Mouse (Mus musculus): ENCODE results near the gene Gpr183.
A peak's percentile ranks its signal among the peaks of the same experiment; 100 is the strongest.

Gpr183 gene

GRCm38 (mm10) chr14:121964990-121965389, at the start of gene Gpr183:
Gene Gpr183 (minus strand): TSS chr14:121965195.
- DNase-seq = peak; percentile 42

GRCm38 (mm10) chr14:122013417-122013951, 48.5 kb upstream of the Gpr183 start:
- DNase-seq = peak; percentile 60

GRCm38 (mm10) chr14:122012814-122013213, 47.8 kb upstream of the Gpr183 start:
- peak; percentile 47 for DNase-seq

- DNase-seq = no peak
These were observed 47.2 kb upstream of the Gpr183 start for GRCm38 (mm10) chr14:122012193-122012592.

GRCm38 (mm10) chr14:122011768-122012167, 46.8 kb upstream of the Gpr183 start:
- DNase-seq = no peak

- no peak for DNase-seq
These were observed 45.3 kb upstream of the Gpr183 start for GRCm38 (mm10) chr14:122010301-122010700.

- DNase-seq = peak; percentile 79
These were observed 44.5 kb upstream of the Gpr183 start for GRCm38 (mm10) chr14:122009502-122009901.

- no peak for DNase-seq
These were observed 43.3 kb upstream of the Gpr183 start for GRCm38 (mm10) chr14:122008261-122008660.

GRCm38 (mm10) chr14:122003812-122004211, 38.8 kb upstream of the Gpr183 start:
- no peak for DNase-seq

- no peak for DNase-seq
These were observed 37.2 kb upstream of the Gpr183 start for GRCm38 (mm10) chr14:122002224-122002623.

- DNase-seq = no peak
These were observed 35.5 kb upstream of the Gpr183 start for GRCm38 (mm10) chr14:122000346-122001105.

GRCm38 (mm10) chr14:121999455-121999854, 34.5 kb upstream of the Gpr183 start:
- DNase-seq = no peak

- no peak for DNase-seq
These were observed 31.8 kb upstream of the Gpr183 start for GRCm38 (mm10) chr14:121996786-121997185.

- DNase-seq = no peak
These were observed 30.5 kb upstream of the Gpr183 start for GRCm38 (mm10) chr14:121995557-121995870.

- DNase-seq = no peak
These were observed 30.0 kb upstream of the Gpr183 start for GRCm38 (mm10) chr14:121994846-121995556.

- no peak for DNase-seq
These were observed 29.2 kb upstream of the Gpr183 start for GRCm38 (mm10) chr14:121994171-121994700.

GRCm38 (mm10) chr14:121993616-121994015, 28.6 kb upstream of the Gpr183 start:
- peak; percentile 54 for DNase-seq

GRCm38 (mm10) chr14:121992395-121993280, 27.6 kb upstream of the Gpr183 start:
- peak; percentile 50 for DNase-seq

- peak; percentile 53 for DNase-seq
These were observed 26.9 kb upstream of the Gpr183 start for GRCm38 (mm10) chr14:121991921-121992320.

GRCm38 (mm10) chr14:121990897-121991296, 25.9 kb upstream of the Gpr183 start:
- no peak for DNase-seq

- DNase-seq = no peak
These were observed 24.9 kb upstream of the Gpr183 start for GRCm38 (mm10) chr14:121989869-121990268.

GRCm38 (mm10) chr14:121989331-121989730, 24.3 kb upstream of the Gpr183 start:
- no peak for DNase-seq

- no peak for DNase-seq
These were observed 22.7 kb upstream of the Gpr183 start for GRCm38 (mm10) chr14:121987691-121988090.

Data from thymus, postnatal 14 days (tissue).